Mouse (Mus musculus): ENCODE results near the gene Basp1. TPM values are rescaled to one million over a fixed set of nuclear protein-coding genes. Genes with fewer than 3 reads are reported as not detected.

The Basp1 gene
- polyA plus RNA-seq, 1 experiment from 2014 or later: 139 TPM

DNA sequence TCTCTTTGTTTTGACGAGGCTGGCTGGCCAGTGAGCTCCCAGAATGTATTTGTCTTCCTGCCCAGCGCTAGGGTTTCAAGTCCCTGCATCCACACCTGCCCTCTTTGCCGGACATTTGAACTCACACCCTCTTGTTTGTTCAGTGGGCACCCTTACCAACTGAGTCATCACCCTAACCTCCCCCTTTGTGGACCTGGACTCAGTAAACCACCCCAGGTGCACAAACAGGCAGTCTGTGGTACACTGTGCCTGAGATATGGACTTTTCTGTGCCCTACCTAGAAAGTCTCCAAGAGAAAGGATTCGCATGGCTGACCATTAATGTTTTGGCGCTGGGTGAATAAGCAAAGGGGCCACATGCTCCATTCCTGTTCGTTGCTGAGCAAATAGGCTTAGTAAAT, 70.3 kb downstream of the Basp1 start:
- Histone ChIP-seq H3K4me2 (ENCODE audit: low read depth, low read length, severe bottlenecking) (no peak overlapping the region), H3K9me3 (ENCODE audit: control insufficient read depth, low read length) (no peaks in the 10 kb centered on the region), H3K4me1 (replicated peaks; ENCODE audit: control insufficient read depth, insufficient read depth, low read length) (no peaks in the 10 kb centered on the region), H3K36me3 (ENCODE audit: control insufficient read depth, insufficient read depth, low read length) (no peaks in the 10 kb centered on the region), H3K27ac (ENCODE audit: low read depth, low read length) (no peak overlapping the region), H3K4me3 (ENCODE audit: low read depth, low read length) (no peak overlapping the region), H3K9ac (ENCODE audit: low read length) (no peak overlapping the region), H3K27me3 (ENCODE audit: control insufficient read depth, insufficient read depth, low read length) (no peaks in the 10 kb centered on the region)
- DNase-seq (ENCODE audit: low spot score): no peak
- no peak for ATAC-seq (replicated peaks; ENCODE audit: low FRiP score)
- 65% methylated on average over 6 of the region's 6 CpGs for WGBS

DNA sequence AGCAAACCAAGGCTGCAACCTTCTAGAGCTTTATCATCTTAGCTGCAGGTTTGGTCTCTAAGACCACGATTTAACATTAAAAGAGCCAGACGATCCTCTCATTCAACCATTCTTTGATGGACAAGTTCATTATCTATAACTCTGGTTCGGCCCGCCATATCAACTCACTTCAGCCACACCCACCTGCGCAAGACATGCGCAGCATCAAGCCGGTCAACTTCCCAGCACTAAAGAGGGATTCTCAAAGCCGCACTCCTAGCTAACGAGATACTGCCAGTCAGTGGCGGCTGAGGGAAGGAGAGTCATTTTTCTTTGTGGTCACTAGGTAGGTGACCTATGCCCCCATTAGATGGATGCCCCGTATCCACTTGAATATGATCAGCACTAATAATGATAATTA, 78.3 kb downstream of the Basp1 start:
- WGBS: 86% methylated on average over 11 of the region's 11 CpGs
- Histone ChIP-seq H3K27me3 (ENCODE audit: control insufficient read depth, insufficient read depth, low read length) (no peaks in the 10 kb centered on the region), H3K27ac (ENCODE audit: low read depth, low read length) (no peak overlapping the region), H3K4me3 (ENCODE audit: low read depth, low read length) (no peak overlapping the region), H3K9ac (ENCODE audit: low read length) (no peak overlapping the region), H3K4me2 (ENCODE audit: low read depth, low read length, severe bottlenecking) (no peak overlapping the region), H3K4me1 (replicated peaks; ENCODE audit: control insufficient read depth, insufficient read depth, low read length) (no peaks in the 10 kb centered on the region), H3K36me3 (ENCODE audit: control insufficient read depth, insufficient read depth, low read length) (no peaks in the 10 kb centered on the region), H3K9me3 (ENCODE audit: control insufficient read depth, low read length) (no peaks in the 10 kb centered on the region)
- ATAC-seq (replicated peaks; ENCODE audit: low FRiP score) (no peak), DNase-seq (ENCODE audit: low spot score) (no peak)

DNA sequence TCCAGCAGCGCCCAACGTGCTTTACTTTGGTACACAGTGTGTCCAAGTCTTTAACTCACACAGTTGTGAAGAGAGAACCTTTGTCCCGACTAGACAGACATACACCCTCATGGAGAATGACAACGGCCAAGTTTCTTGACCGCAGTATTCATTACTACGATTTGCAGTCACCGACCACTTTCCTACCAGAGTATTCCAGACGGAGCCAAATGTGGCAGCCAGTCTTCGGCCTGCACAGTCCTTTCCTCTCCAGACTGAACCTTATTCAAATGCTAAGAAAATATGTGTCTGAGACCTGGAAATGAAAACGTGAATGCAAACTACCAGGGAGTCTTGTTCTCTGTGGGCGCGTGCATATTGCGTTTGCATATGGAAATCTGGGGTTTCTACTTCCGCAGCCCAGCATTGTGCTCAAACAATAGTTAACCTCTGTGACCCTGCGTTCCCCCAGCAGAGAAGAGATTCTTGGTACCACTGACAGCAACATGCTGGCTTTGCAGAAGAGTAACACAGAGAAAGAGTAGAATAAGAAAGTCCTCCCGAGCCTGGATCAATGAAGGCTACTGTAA, 81.6 kb downstream of the Basp1 start:
- ATAC-seq (replicated peaks; ENCODE audit: low FRiP score) (no peak), DNase-seq (ENCODE audit: low spot score) (no peak)

DNA sequence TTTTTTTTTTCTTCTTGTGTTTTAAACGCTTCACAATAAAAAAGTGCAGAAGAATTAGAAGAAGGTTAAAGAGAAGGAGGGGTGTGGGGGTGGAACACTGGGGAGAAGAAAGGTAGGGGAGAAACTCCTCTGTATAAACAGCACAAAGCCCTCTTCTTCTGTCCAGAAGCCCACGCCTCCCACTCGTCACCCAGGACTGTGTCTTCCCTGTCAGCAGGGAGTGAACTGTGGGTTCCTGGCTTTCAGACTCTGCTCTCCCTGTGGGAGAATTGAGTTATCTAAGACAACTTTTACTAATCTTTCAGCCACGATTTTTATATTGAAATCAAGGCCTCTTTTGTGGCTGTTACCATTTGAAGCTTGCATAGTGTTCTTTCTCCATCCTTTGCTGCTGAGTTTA, 82.6 kb downstream of the Basp1 start:
- H3K27ac ChIP-seq (ENCODE audit: low read depth, low read length): no peak overlapping the region
- H3K4me1 ChIP-seq (replicated peaks; ENCODE audit: control insufficient read depth, insufficient read depth, low read length): no peaks in the 10 kb centered on the region
- H3K36me3 ChIP-seq (ENCODE audit: control insufficient read depth, insufficient read depth, low read length): no peaks in the 10 kb centered on the region
- no peaks in the 10 kb centered on the region for H3K27me3 ChIP-seq (ENCODE audit: control insufficient read depth, insufficient read depth, low read length)
- no peak overlapping the region for H3K9ac ChIP-seq (ENCODE audit: low read length)
- no peak overlapping the region for H3K4me3 ChIP-seq (ENCODE audit: low read depth, low read length)
- 67% methylated on average over 4 of the region's 4 CpGs for WGBS
- no peak for ATAC-seq (replicated peaks; ENCODE audit: low FRiP score)
- H3K9me3 ChIP-seq (ENCODE audit: control insufficient read depth, low read length): no peaks in the 10 kb centered on the region
- DNase-seq (ENCODE audit: low spot score): no peak
- H3K4me2 ChIP-seq (ENCODE audit: low read depth, low read length, severe bottlenecking): no peak overlapping the region

More for the DNA sequence above, 81.6 kb downstream of the Basp1 start:
- 52% methylated on average over 16 of the region's 16 CpGs for WGBS
- Histone ChIP-seq H3K9me3 (ENCODE audit: control insufficient read depth, low read length) (no peaks in the 10 kb centered on the region), H3K4me2 (ENCODE audit: low read depth, low read length, severe bottlenecking) (no peak overlapping the region), H3K27me3 (ENCODE audit: control insufficient read depth, insufficient read depth, low read length) (no peaks in the 10 kb centered on the region), H3K4me1 (replicated peaks; ENCODE audit: control insufficient read depth, insufficient read depth, low read length) (no peaks in the 10 kb centered on the region), H3K36me3 (ENCODE audit: control insufficient read depth, insufficient read depth, low read length) (no peaks in the 10 kb centered on the region), H3K27ac (ENCODE audit: low read depth, low read length) (no peak overlapping the region), H3K4me3 (ENCODE audit: low read depth, low read length) (no peak overlapping the region), H3K9ac (ENCODE audit: low read length) (no peak overlapping the region)

DNA sequence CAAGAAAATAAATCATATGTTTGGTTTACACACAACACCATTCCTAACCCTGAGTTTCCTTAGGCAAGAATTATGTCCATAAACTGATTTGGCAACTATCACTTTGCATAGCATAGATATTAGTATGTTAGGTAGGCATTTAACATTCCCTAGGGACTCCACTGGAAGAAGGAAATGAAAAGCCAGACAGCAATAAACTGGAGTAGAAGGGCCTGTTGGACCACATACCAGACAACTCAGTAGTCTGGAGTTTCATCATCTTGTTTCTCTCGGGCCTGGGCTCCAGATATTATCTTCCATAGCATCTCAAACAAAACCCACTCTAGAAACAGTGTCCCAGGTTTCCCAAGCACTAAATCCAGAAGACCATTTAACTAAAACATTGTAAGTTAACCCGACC, 91.0 kb downstream of the Basp1 start:
- DNase-seq (ENCODE audit: low spot score): no peak
- Histone ChIP-seq H3K9me3 (ENCODE audit: control insufficient read depth, low read length) (no peaks in the 10 kb centered on the region), H3K4me3 (ENCODE audit: low read depth, low read length) (no peak overlapping the region), H3K9ac (ENCODE audit: low read length) (no peak overlapping the region), H3K4me2 (ENCODE audit: low read depth, low read length, severe bottlenecking) (no peak overlapping the region), H3K4me1 (replicated peaks; ENCODE audit: control insufficient read depth, insufficient read depth, low read length) (no peaks in the 10 kb centered on the region), H3K27me3 (ENCODE audit: control insufficient read depth, insufficient read depth, low read length) (no peaks in the 10 kb centered on the region), H3K27ac (ENCODE audit: low read depth, low read length) (no peak overlapping the region), H3K36me3 (ENCODE audit: control insufficient read depth, insufficient read depth, low read length) (no peaks in the 10 kb centered on the region)
- ATAC-seq (replicated peaks; ENCODE audit: low FRiP score): no peak
- WGBS: 86% methylated on average over 2 of the region's 2 CpGs

DNA sequence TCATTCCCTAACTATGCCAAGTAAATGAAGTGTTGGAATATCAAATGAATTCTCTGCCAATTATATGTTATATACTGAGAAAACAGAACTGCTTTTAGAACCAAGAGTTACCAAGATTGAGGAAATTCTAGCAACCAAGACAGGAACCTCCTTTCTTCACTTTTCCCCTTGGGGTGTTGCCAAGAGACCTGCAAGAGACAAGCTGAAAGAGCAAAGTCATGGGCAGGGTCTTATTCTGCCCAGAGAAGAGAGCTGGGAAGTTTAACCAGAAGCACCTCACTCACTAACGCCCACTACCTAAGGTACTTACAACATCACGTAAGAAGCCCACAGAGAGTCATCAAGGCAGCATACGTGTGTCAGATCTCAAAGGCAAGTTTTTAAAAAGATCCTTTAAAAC, 91.5 kb downstream of the Basp1 start:
- no peak overlapping the region for H3K9ac ChIP-seq (ENCODE audit: low read length)
- no peak overlapping the region for H3K4me2 ChIP-seq (ENCODE audit: low read depth, low read length, severe bottlenecking)
- ATAC-seq (replicated peaks; ENCODE audit: low FRiP score): no peak
- H3K27ac ChIP-seq (ENCODE audit: low read depth, low read length): no peak overlapping the region
- H3K9me3 ChIP-seq (ENCODE audit: control insufficient read depth, low read length): no peaks in the 10 kb centered on the region
- H3K4me1 ChIP-seq (replicated peaks; ENCODE audit: control insufficient read depth, insufficient read depth, low read length): no peaks in the 10 kb centered on the region
- DNase-seq (ENCODE audit: low spot score): no peak
- H3K27me3 ChIP-seq (ENCODE audit: control insufficient read depth, insufficient read depth, low read length): no peaks in the 10 kb centered on the region
- WGBS: 92% methylated on average over 3 of the region's 3 CpGs
- no peak overlapping the region for H3K4me3 ChIP-seq (ENCODE audit: low read depth, low read length)
- H3K36me3 ChIP-seq (ENCODE audit: control insufficient read depth, insufficient read depth, low read length): no peaks in the 10 kb centered on the region

DNA sequence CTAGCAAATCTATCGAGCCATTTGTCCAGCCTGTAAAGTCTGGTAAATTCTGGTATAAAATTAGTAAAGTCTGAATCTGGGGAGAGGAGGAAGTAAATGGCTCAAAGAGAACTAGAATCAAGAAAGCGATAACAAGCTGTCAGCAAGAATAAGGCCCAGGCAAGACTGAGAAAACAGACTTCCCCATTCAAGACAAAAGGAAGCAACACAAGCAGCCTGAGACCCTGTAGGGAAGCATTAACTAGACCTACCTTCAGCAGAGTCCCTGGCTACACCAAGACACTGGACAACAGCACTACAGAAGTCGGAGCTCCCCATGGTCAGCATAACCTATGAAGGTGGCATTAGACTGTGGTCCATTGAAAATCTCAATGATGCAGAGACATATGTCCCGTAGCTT, 91.9 kb downstream of the Basp1 start:
- 95% methylated on average over 4 of the region's 4 CpGs for WGBS
- Histone ChIP-seq H3K27ac (ENCODE audit: low read depth, low read length) (no peak overlapping the region), H3K4me1 (replicated peaks; ENCODE audit: control insufficient read depth, insufficient read depth, low read length) (no peaks in the 10 kb centered on the region), H3K4me3 (ENCODE audit: low read depth, low read length) (no peak overlapping the region), H3K36me3 (ENCODE audit: control insufficient read depth, insufficient read depth, low read length) (no peaks in the 10 kb centered on the region), H3K9ac (ENCODE audit: low read length) (no peak overlapping the region), H3K4me2 (ENCODE audit: low read depth, low read length, severe bottlenecking) (no peak overlapping the region), H3K9me3 (ENCODE audit: control insufficient read depth, low read length) (no peaks in the 10 kb centered on the region), H3K27me3 (ENCODE audit: control insufficient read depth, insufficient read depth, low read length) (no peaks in the 10 kb centered on the region)
- DNase-seq (ENCODE audit: low spot score) (no peak), ATAC-seq (replicated peaks; ENCODE audit: low FRiP score) (no peak)

DNA sequence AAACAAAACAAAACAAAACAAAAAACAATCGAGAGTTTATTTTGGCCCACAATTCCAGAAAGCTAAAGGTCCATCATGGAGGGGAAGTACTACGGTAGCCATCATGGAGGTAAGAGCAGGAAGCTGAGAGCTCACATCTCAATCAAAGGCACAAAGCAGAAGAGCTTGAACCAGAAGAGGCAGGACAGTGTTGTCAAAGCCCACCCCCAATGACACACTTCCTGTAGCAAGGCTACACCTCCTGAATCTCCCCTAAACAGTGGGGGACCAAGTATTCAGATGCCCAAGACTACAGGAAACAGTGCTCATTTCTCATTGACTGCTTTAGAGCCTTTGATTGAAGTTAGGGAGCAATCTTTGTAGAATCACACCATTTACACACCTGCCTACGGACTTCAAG, 99.1 kb downstream of the Basp1 start:
- H3K9me3 ChIP-seq (ENCODE audit: control insufficient read depth, low read length): no peaks in the 10 kb centered on the region
- H3K9ac ChIP-seq (ENCODE audit: low read length): no peak overlapping the region
- 90% methylated on average over 3 of the region's 3 CpGs for WGBS
- H3K27ac ChIP-seq (ENCODE audit: low read depth, low read length): no peak overlapping the region
- H3K4me3 ChIP-seq (ENCODE audit: low read depth, low read length): no peak overlapping the region
- no peak overlapping the region for H3K4me2 ChIP-seq (ENCODE audit: low read depth, low read length, severe bottlenecking)
- DNase-seq (ENCODE audit: low spot score) (no peak), ATAC-seq (replicated peaks; ENCODE audit: low FRiP score) (no peak)
- no peaks in the 10 kb centered on the region for H3K36me3 ChIP-seq (ENCODE audit: control insufficient read depth, insufficient read depth, low read length)
- no peaks in the 10 kb centered on the region for H3K4me1 ChIP-seq (replicated peaks; ENCODE audit: control insufficient read depth, insufficient read depth, low read length)
- H3K27me3 ChIP-seq (ENCODE audit: control insufficient read depth, insufficient read depth, low read length): no peaks in the 10 kb centered on the region
